Mouse (Mus musculus) CH12.LX (cell line): ENCODE results near the gene Slc25a36. TPM values are rescaled to one million over a fixed set of nuclear protein-coding genes. Genes with fewer than 3 reads are reported as not detected.

Experiments used
- DNase-seq: peaks from one replicate; pipeline ENCODE4 v3.0.0-alpha.2; 2013; ENCODE audit errors: extremely low read depth
- H3K27ac ChIP-seq: 2 replicates; pipeline ENCODE4 v1.5.1; 2012; ENCODE audit warnings: low read depth, mild to moderate bottlenecking, control low read depth, moderate library complexity; ENCODE audit not compliant: insufficient read depth
- H3K27me3 ChIP-seq: replicated peaks from 2 replicates; pipeline ENCODE3; 2012; ENCODE audit warnings: inconsistent platforms
- H3K36me3 ChIP-seq, 2 experiments: replicated peaks in 1 of 2; 2 replicates each; pipeline versions ENCODE3 to v1.6.1; 2012; ENCODE audit warnings: inconsistent platforms in 1 of 2, low read length in 1 of 2, mild to moderate bottlenecking in 1 of 2, mixed read lengths in 1 of 2, moderate library complexity in 1 of 2; ENCODE audit not compliant: control insufficient read depth in 1 of 2, insufficient read depth in 1 of 2
- H3K4me1 ChIP-seq, 2 experiments: 2 replicates each; pipeline ENCODE4 v1.6.1; 2012; ENCODE audit warnings: inconsistent platforms in 1 of 2, moderate library complexity in 1 of 2; ENCODE audit not compliant: insufficient read depth in 2 of 2, control insufficient read depth in 1 of 2
- H3K4me2 ChIP-seq: 2 replicates; pipeline ENCODE4 v1.6.1; 2012; ENCODE audit warnings: low read depth, mild to moderate bottlenecking, control low read depth; ENCODE audit not compliant: poor library complexity, insufficient read depth, severe bottlenecking
- H3K4me3 ChIP-seq, 3 experiments: fragments of 150-350 bp in 1 of 3; sonication (generic) in 1 of 3; replicated peaks in 1 of 3; 2 replicates each; pipeline versions ENCODE3 to v1.5.1; 2011 to 2012; ENCODE audit warnings: low read depth in 2 of 3, low read length in 2 of 3, mild to moderate bottlenecking in 2 of 3, moderate library complexity in 2 of 3, control low read depth in 1 of 3, improper control_type of control experiment in 1 of 3, inconsistent platforms in 1 of 3, mixed read lengths in 1 of 3; ENCODE audit not compliant: poor library complexity in 1 of 3
- H3K79me2 ChIP-seq: replicated peaks from 2 replicates; pipeline ENCODE4 v1.6.1; 2012; ENCODE audit warnings: mild to moderate bottlenecking, moderate library complexity; ENCODE audit not compliant: control insufficient read depth, poor library complexity, insufficient read depth, severe bottlenecking; ENCODE audit errors: extremely low read depth
- H3K9ac ChIP-seq: 2 replicates; pipeline ENCODE4 v1.6.1; 2012; ENCODE audit warnings: low read depth, mild to moderate bottlenecking, control low read depth, moderate library complexity; ENCODE audit not compliant: insufficient read depth
- H3K9me3 ChIP-seq: replicated peaks from 2 replicates; pipeline ENCODE3; 2012; ENCODE audit warnings: low read length, inconsistent platforms, mixed read lengths
- BHLHE40 ChIP-seq: IDR thresholded peaks from 2 replicates; pipeline ENCODE4 v1.6.1; 2011; ENCODE audit warnings: mild to moderate bottlenecking, low read depth, low read length, improper control_type of control experiment
- CHD1 ChIP-seq: IDR thresholded peaks from 2 replicates; pipeline ENCODE4 v1.6.1; 2012; ENCODE audit warnings: low read depth, low read length, improper control_type of control experiment, inconsistent platforms
- ELF1 ChIP-seq: IDR thresholded peaks from 2 replicates; pipeline ENCODE4 v1.6.1; 2014; ENCODE audit warnings: low read depth, mild to moderate bottlenecking, inconsistent platforms, low read length, improper control_type of control experiment
- EP300 ChIP-seq: IDR thresholded peaks from 2 replicates; pipeline ENCODE4 v1.6.1; 2011; ENCODE audit warnings: low read length, improper control_type of control experiment
- ETS1 ChIP-seq: conservative IDR thresholded peaks from 2 replicates; pipeline ENCODE4 v1.6.1; 2012; ENCODE audit warnings: low read depth, mild to moderate bottlenecking, inconsistent platforms, low read length, improper control_type of control experiment, moderate library complexity
- IRF4 ChIP-seq: IDR thresholded peaks from 2 replicates; pipeline ENCODE4 v1.6.1; 2014; ENCODE audit warnings: low read depth, mild to moderate bottlenecking, inconsistent platforms, low read length, improper control_type of control experiment
- JUN ChIP-seq: IDR thresholded peaks from 2 replicates; pipeline ENCODE4 v1.6.1; 2011; ENCODE audit warnings: low read depth, mild to moderate bottlenecking, low read length, improper control_type of control experiment, moderate library complexity; ENCODE audit not compliant: insufficient read depth
- KAT2A ChIP-seq: IDR thresholded peaks from 2 replicates; pipeline ENCODE4 v1.6.1; 2012; ENCODE audit warnings: low read length, improper control_type of control experiment, inconsistent platforms; ENCODE audit not compliant: insufficient replicate concordance
- MAX ChIP-seq: IDR thresholded peaks from 2 replicates; pipeline ENCODE4 v1.6.1; 2011; ENCODE audit warnings: low read length, improper control_type of control experiment
- MXI1 ChIP-seq: IDR thresholded peaks from 2 replicates; pipeline ENCODE4 v1.6.1; 2011; ENCODE audit warnings: mild to moderate bottlenecking, low read depth, low read length, improper control_type of control experiment
- NELFE ChIP-seq: IDR thresholded peaks from 2 replicates; pipeline ENCODE4 v1.6.1; 2011; ENCODE audit warnings: low read depth, low read length, improper control_type of control experiment
- POLR2A ChIP-seq: IDR thresholded peaks from 2 replicates; pipeline ENCODE4 v1.6.1; 2011; ENCODE audit warnings: low read depth, mild to moderate bottlenecking, improper control_type of control experiment, low read length
- POLR2AphosphoS2 ChIP-seq: IDR thresholded peaks from 2 replicates; pipeline ENCODE4 v1.6.1; 2011; ENCODE audit warnings: low read depth, low read length, improper control_type of control experiment
- RAD21 ChIP-seq: IDR thresholded peaks from 2 replicates; pipeline ENCODE4 v1.6.1; 2011; ENCODE audit warnings: low read depth, mild to moderate bottlenecking, low read length, improper control_type of control experiment, moderate library complexity
- TBP ChIP-seq: conservative IDR thresholded peaks from 2 replicates; pipeline ENCODE4 v1.6.1; 2011; ENCODE audit warnings: low read depth, low read length, improper control_type of control experiment
- TCF12 ChIP-seq: IDR thresholded peaks from 2 replicates; pipeline ENCODE4 v1.6.1; 2014; ENCODE audit warnings: low read depth, mild to moderate bottlenecking, inconsistent platforms, low read length, improper control_type of control experiment
- USF1 ChIP-seq: IDR thresholded peaks from 2 replicates; pipeline ENCODE4 v1.6.1; 2014; ENCODE audit warnings: low read depth, mild to moderate bottlenecking, inconsistent platforms, low read length, improper control_type of control experiment
- USF2 ChIP-seq: conservative IDR thresholded peaks from 2 replicates; pipeline ENCODE4 v1.6.1; 2011; ENCODE audit warnings: low read depth, low read length, improper control_type of control experiment
- ZC3H11A ChIP-seq: IDR thresholded peaks from 2 replicates; pipeline ENCODE4 v1.6.1; 2012; ENCODE audit warnings: low read depth, mild to moderate bottlenecking, inconsistent platforms, low read length, improper control_type of control experiment
- ZMIZ1 ChIP-seq: IDR thresholded peaks from 2 replicates; pipeline ENCODE4 v1.6.1; 2012; ENCODE audit warnings: low read depth, mild to moderate bottlenecking, inconsistent platforms, low read length, improper control_type of control experiment
- ZNF384 ChIP-seq: IDR thresholded peaks from 2 replicates; pipeline ENCODE4 v1.6.1; 2012; ENCODE audit warnings: low read depth, low read length, improper control_type of control experiment, inconsistent platforms
- dilution Hi-C: fragments of 300-500 bp; cut with MboI; formaldehyde crosslinking; loops from 2 replicates; pipeline ENCODE4 v1.14.3; 2020; ENCODE audit warnings: low sequenced_read_pairs; ENCODE audit not compliant: extremely low pct_unique_long_range_greater_than_20kb, extremely low pct_ligation_motif_present
- in situ Hi-C: fragments of 300-500 bp; cut with MboI; formaldehyde crosslinking; loops from 3 replicates; pipeline ENCODE4 v1.14.3; 2019; ENCODE audit warnings: low sequenced_read_pairs, low pct_ligation_motif_present, low pct_unique_long_range_greater_than_20kb, mixed read lengths
- polyA plus RNA-seq: library from polyadenylated mRNA; unstranded; fragments of >175 nt; gene quantifications from 2 replicates; pipeline ENCODE4 v1.2.1, GENCODE M21; 2012; ENCODE audit warnings: low read depth; ENCODE audit not compliant: insufficient read length
- total RNA-seq, 2 experiments: library from RNA; depleted of rRNA; stranded (reverse); fragments of 300-350 nt in 1 of 2; fragments of >200 nt in 1 of 2; gene quantifications; 2 replicates each; pipeline ENCODE4 v1.2.3; 2012 to 2014

Slc25a36 gene
- total and polyA plus RNA-seq, 3 experiments, result 14.9 to 35.6 (median 18.7) TPM

DNA sequence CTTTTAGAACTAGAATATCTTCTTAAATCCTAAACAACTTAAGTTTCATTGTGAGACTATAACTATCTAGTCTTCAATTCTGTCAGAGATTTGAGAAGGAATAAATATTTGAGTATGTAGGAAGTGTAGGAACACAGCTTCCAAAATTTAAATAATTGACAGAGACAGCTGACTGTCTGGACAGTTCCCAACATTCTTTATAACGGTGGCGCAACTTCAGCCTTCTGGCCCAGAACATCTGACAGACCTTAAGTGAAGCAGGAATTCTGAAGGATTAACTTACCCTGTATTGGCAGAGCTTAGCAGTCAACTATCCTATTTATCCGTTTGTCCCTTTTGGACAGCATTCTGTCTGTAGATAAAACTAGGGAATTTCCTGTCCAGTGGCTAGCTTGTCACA lies 47.5 kb upstream of the Slc25a36 start:
- Histone ChIP-seq H3K9ac (no peak overlapping the region), H3K4me3 (no peak overlapping the region), H3K4me2 (no peak overlapping the region), H3K36me3 (no peaks in the 10 kb centered on the region), H3K9me3 (no peaks in the 10 kb centered on the region), H3K4me1 (no peaks in the 10 kb centered on the region), H3K27ac (no peak overlapping the region), H3K27me3 (peaks cover 5% of the 10 kb centered on the region), H3K79me2 (no peaks in the 10 kb centered on the region)
- no peak for TF ChIP-seq RAD21
- no peak for TF ChIP-seq USF2
- TF ChIP-seq TBP, result no peak
- no peak for TF ChIP-seq CHD1
- no peak for TF ChIP-seq ZMIZ1
- TF ChIP-seq KAT2A, result no peak
- dilution Hi-C loops, result no loop called here
- in situ Hi-C loops, result no loop called here
- no peak for DNase-seq

DNA sequence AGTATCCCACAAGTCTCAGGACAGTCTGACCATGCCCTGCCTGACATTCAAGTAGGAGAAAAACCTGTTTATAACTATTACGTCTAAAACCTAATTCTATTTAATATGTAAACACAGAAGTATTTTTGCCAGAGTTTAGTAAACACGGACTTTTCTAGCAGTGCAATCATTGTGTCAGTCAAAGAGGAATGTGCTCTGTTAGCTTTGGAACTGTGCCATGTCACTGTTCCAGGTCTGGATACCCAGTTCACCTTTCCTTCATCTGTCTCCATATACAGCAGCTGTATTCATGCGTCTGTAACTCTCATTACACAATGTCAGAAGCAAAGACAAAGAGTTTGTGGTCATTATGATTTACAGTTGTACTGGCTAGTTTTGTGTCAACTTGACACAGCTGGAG lies 45.0 kb upstream of the Slc25a36 start:
- H3K9ac ChIP-seq, result no peak overlapping the region
- H3K27ac ChIP-seq, result no peak overlapping the region
- H3K9me3 ChIP-seq, result no peaks in the 10 kb centered on the region
- DNase-seq, result no peak
- no peaks in the 10 kb centered on the region for H3K79me2 ChIP-seq
- in situ Hi-C loops, result no loop called here
- H3K36me3 ChIP-seq, result no peaks in the 10 kb centered on the region
- no peak overlapping the region for H3K4me3 ChIP-seq
- H3K27me3 ChIP-seq, result peaks cover 2% of the 10 kb centered on the region
- no peak overlapping the region for H3K4me2 ChIP-seq
- dilution Hi-C loops, result no loop called here
- no peaks in the 10 kb centered on the region for H3K4me1 ChIP-seq
- TF ChIP-seq POLR2A, result no peak
- TF ChIP-seq JUN, result no peak
- TF ChIP-seq ETS1, result no peak
- no peak for TF ChIP-seq ZC3H11A
- TF ChIP-seq USF2, result no peak
- TF ChIP-seq POLR2AphosphoS2, result no peak
- no peak for TF ChIP-seq USF1
- TF ChIP-seq, all 38 proteins: peak for 0

DNA sequence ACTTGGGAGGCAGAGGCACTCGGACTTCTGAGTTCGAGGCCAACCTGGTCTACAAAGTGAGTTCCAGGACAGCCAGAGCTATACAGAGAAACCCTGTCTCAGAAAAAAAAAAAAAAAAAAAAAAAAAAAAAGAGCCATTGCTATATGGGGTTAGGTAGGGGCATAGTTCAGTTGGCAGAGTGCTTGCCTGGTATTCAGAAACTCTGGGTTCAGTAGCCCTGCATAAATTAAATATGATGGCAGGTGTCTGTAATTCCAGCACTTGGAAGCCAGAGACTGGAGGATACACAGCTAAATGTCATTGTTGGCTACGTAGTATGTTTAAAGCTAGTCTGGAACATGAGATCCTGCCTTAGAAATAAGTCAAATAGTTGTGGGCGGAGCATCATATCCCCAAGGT lies 44.0 kb upstream of the Slc25a36 start:
- no peaks in the 10 kb centered on the region for H3K79me2 ChIP-seq
- dilution Hi-C loops, result no loop called here
- H3K4me1 ChIP-seq, result no peaks in the 10 kb centered on the region
- no peak overlapping the region for H3K27ac ChIP-seq
- H3K4me3 ChIP-seq, result no peak overlapping the region
- no peak overlapping the region for H3K4me2 ChIP-seq
- H3K9me3 ChIP-seq, result no peaks in the 10 kb centered on the region
- H3K9ac ChIP-seq, result no peak overlapping the region
- DNase-seq, result no peak
- no peaks in the 10 kb centered on the region for H3K27me3 ChIP-seq
- no peaks in the 10 kb centered on the region for H3K36me3 ChIP-seq
- no peak for TF ChIP-seq RAD21
- TF ChIP-seq EP300, result no peak
- TF ChIP-seq ELF1, result no peak
- TF ChIP-seq JUN, result no peak
- no peak for TF ChIP-seq IRF4
- TF ChIP-seq USF1, result no peak
- no peak for TF ChIP-seq ZNF384
- no peak for TF ChIP-seq POLR2AphosphoS2
- no peak for TF ChIP-seq ZMIZ1
- no peak for TF ChIP-seq ZC3H11A
- TF ChIP-seq MXI1, result no peak
- TF ChIP-seq CHD1, result no peak
- no peak for TF ChIP-seq NELFE
- TF ChIP-seq MAX, result no peak
- no peak for TF ChIP-seq TCF12
- TF ChIP-seq BHLHE40, result no peak
- no peak for TF ChIP-seq ETS1
- in situ Hi-C loops, result no loop called here
